Mouse (Mus musculus) right cerebral cortex, adult 2 months (tissue): ENCODE measurements around the gene Trit1.
"Not testable (repeated sequence)": the region's sequence is repeated elsewhere in the genome, so short reads cannot be mapped to it uniquely, and the experiment has no call there.

ENCODE experiments used
- DNase-seq, 2 experiments: peaks; one replicate each; pipeline ENCODE4 v3.0.0; 2021 to 2022; ENCODE audit warnings: low spot score in 2 of 2

Trit1 gene

DNA sequence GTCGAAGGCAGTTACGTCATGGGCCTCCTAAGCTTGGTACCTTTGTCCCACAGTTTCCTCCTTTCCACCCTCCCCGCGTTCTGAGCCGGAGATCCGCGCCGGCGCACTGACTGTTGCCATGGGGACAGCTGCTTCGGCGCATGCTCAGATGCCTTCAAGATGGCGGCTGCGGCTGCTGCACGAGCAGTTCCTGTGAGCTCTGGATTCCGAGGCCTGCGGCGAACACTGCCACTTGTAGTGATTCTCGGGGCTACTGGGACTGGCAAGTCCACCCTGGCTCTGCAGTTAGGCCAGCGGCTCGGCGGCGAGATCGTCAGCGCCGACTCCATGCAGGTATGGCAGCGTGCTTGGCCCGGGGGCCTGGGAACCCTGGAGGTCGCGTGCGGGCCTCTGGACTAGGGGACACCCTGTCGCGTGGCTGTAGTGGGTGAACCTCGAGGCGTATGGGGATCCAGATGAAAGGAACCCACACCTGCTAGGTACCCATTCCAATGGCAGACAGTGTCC, at the start of gene Trit1:
TSS of gene Trit1 (plus strand) at position 147 of the 507 bp plus-strand sequence.
- DNase-seq, result peak; percentile 95 to 96

GRCm38 (mm10) chr4:122968106-122968505, 48.3 kb upstream of the Trit1 start:
- DNase-seq, result no peak

DNA sequence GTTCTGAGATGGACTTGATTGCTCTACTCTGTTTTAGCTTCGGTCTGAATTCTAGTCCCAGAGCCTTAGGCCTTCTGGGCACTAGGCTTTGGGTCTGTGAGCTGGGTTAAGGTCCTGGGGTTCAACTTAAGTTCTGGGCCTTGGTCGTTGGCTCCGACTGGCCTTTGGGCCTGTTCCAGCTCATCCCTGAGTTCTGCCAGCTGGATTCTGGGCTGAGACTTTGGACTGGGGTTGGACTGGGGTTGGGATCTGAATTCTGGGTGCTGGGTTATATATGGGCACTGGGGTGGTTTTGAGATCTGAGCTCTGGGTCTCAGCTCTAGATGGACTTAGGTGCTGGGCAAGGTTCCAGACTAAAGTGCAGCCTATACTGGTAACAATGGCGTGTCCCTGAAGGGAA, 45.2 kb upstream of the Trit1 start:
- no peak for DNase-seq

- DNase-seq, result no peak
Observed at GRCm38 (mm10) chr4:122971646-122972045, 44.8 kb upstream of the Trit1 start.

GRCm38 (mm10) chr4:122972056-122972455, 44.3 kb upstream of the Trit1 start:
- no peak for DNase-seq

DNA sequence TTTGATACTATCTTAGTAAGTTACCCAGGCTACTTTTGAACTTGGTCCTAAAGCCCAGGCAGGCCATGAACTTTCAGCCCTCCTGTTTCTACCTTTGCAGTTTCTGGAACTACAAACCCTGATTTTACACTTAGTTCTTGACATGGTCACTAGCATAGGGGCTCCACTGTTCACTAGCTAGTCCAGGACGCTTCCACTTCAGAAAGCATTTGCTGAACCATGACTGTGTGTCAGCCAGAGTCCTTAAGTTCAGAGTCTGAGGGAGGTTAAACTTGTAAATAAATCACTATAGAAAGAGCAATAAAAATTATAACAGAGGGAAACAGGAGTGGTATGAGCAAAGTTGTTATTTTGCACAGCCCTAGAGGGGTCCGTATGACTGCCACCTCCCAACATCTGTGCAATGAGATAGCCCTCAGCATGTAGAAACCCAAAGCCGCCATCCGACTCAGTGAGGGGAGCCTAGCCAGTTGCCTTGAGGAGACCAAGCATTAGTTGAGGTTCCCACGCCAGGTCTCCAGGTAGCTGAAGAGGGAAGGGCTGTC, 41.3 kb upstream of the Trit1 start:
- no peak for DNase-seq

DNA sequence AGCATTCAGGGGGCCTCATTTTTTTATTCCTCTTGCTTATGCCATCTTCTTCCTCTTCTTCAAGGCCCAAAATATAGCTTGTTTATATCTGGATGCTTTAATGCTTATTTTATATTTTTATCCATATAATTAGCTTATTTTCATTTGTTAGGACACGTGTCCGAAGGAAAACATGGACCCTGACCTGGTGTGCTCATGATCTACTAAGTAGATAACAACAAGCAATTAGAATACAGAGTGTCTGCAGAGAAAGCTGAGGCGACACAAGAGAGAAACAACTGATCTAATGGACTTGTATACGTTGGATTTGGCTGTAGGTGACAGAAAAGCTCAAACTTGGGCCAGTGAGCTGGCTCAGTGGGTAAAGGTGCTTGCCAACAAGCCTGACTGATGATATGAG, 39.5 kb upstream of the Trit1 start:
- DNase-seq, result no peak

- no peak for DNase-seq
Observed at GRCm38 (mm10) chr4:122978850-122979249, 37.5 kb upstream of the Trit1 start.

- DNase-seq, result no peak
Observed at GRCm38 (mm10) chr4:122979826-122980225, 36.6 kb upstream of the Trit1 start.

- no peak for DNase-seq
Observed at GRCm38 (mm10) chr4:122980684-122981083, 35.7 kb upstream of the Trit1 start.

DNA sequence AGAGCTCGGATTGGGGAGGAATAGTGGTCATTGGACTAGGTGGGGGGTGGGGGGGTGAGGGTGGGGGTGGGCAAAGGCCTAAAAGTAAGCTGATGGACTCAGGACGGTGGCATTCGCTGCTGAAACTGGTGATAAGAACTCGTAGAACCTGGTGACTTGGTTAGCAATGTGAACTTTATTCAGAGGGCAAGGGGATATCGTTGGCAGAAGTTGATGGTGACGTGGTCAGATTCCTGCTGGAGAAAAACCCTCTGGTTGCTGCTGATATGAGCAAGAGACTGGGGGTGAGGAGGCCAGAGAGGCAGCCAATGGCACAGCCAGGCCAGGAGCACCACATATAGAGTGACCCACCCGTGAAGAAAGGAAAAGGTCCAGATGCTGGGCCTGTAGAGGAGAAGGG, 35.2 kb upstream of the Trit1 start:
- no peak for DNase-seq

- no peak for DNase-seq
Observed at GRCm38 (mm10) chr4:122981930-122982329, 34.5 kb upstream of the Trit1 start.

- no peak for DNase-seq
Observed at GRCm38 (mm10) chr4:122982537-122982936, 33.9 kb upstream of the Trit1 start.

- DNase-seq, result no peak
Observed at GRCm38 (mm10) chr4:122983486-122984261, 32.7 kb upstream of the Trit1 start.

DNA sequence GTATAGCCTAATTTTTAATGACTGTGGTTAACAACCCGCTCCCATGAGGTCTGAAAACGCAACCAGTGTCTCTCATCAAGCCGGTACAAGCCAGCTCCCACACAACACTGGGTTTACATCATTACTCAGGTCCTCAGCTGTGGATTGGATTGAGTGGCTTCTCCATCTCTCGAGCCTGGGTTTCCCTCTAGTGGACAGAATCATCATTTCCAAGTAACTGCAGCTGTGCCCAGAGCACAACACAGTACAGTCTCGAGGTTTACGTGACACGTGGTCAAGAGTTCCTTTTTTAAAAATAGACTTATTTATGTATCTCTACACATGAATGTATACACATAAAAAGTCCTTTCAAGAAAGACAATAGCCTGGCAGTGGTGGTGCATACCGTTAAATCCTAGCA, 31.3 kb upstream of the Trit1 start:
- DNase-seq, result peak; percentile 69 to 81

DNA sequence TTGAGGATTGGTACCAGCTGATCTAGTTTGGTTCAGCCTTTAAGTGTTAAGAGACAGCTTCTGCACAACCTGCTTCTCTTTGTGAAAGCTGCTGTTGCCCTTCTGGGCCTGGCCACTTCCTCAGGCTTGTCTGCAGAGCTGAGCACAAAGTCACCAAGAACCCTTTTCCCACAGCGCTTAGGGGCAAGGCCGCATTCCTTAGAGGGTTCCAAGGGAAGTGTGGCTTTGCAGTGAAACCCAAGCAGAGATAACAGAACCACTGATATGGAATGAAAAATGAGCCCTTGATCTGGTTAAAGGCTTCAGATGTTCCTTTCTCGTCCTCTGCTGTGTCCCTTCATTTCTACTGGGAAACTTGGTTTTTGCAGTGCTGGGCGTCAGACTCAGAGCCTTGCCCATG, 29.0 kb upstream of the Trit1 start:
- DNase-seq, result no peak

GRCm38 (mm10) chr4:122988004-122988403, 28.4 kb upstream of the Trit1 start:
- DNase-seq, result not testable (repeated sequence)

- no peak for DNase-seq
Observed at GRCm38 (mm10) chr4:122991177-122991576, 25.2 kb upstream of the Trit1 start.

- DNase-seq, result no peak
Observed at GRCm38 (mm10) chr4:122992276-122992675, 24.1 kb upstream of the Trit1 start.

DNA sequence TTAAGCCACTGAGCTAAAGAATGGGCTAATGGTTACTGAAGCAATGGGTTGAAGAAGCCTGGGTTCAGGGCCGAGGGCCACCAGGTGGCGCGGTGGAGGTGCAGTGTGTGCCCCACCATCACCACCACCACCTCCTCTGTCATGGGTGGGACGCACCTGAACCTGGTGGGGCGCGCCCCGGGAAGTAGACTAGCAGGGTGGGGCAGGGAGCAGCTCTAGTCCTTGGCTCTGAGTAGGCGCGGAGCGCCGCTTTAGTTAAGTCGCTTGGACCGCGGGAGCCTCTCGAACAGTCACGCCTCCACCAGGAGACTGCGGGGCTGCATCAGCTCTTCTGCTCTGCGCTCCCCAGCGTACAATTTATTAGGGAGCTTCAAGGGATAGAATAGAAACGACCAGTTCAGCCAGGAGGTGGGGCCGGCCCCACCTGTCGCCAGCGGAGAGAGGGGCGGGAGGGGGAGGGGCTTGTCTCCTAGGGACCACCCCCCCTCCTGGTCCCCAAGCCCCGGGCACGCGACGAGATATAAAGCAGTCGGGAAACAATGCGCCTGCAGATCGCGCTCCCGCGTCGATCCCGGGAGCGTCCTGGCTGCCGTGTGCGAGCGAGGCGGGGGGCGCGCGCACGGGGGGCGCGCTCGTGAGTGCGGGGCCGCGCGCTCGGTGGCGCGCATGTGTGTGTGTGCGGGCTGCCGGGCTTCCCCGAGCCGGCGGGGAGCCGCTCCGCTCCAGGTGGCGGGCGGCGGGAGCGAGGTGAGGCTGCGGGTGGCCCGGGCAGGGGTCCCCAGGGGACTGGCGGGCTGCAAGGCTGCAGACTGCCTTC, 20.8 kb upstream of the Trit1 start, which contains the start of gene Mycl:
TSS of gene Mycl (plus strand) at position 249 of the 817 bp plus-strand sequence.
- peak; percentile 89 to 93 for DNase-seq

DNA sequence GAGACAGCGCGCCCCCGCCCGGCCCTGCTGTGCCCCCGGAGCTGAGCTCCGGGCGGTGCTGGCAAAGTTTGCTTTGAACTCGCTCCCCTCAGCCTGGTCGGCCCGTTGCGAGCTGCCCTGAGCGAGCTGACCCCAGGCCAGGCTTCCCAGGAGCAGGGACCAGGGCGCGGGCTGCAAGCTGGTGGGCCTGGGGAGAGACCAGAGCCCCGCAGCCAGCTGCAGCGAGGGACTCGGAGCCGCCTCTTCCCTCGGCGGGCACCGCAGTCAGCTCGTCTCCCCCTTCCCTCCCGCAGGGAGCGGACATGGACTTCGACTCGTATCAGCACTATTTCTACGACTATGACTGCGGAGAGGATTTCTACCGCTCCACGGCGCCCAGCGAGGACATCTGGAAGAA, 20.2 kb upstream of the Trit1 start:
- DNase-seq, result peak in 1 of 2 experiments; percentile 35

DNA sequence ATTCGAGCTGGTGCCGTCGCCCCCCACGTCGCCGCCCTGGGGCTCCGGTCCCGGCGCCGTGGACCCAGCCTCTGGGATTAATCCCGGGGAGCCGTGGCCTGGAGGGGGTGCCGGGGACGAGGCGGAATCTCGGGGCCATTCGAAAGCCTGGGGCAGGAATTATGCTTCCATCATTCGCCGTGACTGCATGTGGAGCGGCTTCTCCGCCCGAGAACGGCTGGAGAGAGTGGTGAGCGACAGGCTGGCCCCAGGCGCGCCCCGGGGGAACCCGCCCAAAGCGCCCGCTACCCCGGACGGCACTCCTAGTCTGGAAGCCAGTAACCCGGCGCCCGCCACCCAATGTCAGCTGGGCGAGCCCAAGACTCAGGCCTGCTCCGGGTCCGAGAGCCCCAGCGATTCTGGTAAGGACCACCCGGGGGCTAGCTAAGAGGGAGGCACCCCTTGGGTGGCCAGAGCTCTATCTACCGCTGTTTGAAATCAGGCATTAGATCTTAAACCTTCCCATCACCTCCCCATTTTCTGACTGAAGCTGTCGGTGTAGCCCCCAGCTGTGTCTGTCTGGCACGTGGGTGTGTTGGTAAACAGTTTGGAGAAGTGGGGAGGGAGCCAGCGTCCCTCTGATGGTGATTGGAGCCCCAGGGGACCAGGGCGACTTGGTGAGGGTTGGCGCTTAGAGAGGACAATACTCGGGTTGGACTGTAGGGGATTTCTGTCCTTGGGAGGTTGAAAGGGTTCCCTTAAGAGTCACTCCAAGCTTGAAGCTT, 19.6 kb upstream of the Trit1 start:
- peak in 1 of 2 experiments; percentile 27 for DNase-seq
